Mouse (Mus musculus) heart, adult 10 weeks (tissue): ENCODE data around the gene Stk32b. TPM values are rescaled to one million over a fixed set of nuclear protein-coding genes. Genes with fewer than 3 reads are reported as not detected.

Experiments used
- polyA plus RNA-seq: library from polyadenylated mRNA; stranded (reverse); fragments of 350-450 nt; fragmentation: Illumina TruSeq; extraction: RNeasy Lipid Tissue Mini Kit (QIAGEN cat#74804); gene quantifications from one replicate; pipeline ENCODE4 v1.2.3, GENCODE M21; 2014; ENCODE audit warnings: low read depth, low replicate concordance

Stk32b gene
- polyA plus RNA-seq: 1.0 TPM

GRCm38 (mm10) chr5:37716505-37717372, at the start of gene Stk32b:
Stk32b (minus strand) TSS chr5:37717171.

GRCm38 (mm10) chr5:37735224-37735623, 18.3 kb upstream of the Stk32b start, which contains the start of gene Cytl1:
Cytl1 (plus strand) TSS chr5:37735519.

Other genes starting within 250 kb of the Stk32b start
- gene Cytl1, start 18.3 kb upstream of the Stk32b start, polyA plus RNA-seq: 53.2 TPM
- 2.5 TPM for gene Msx1, start 107.4 kb upstream of the Stk32b start, polyA plus RNA-seq